Mouse (Mus musculus) midbrain, embryonic 11.5 days (tissue): ENCODE results near the gene Hyal3. TPM values are rescaled to one million over a fixed set of nuclear protein-coding genes. Genes with fewer than 3 reads are reported as not detected.
A peak's percentile ranks its signal among the peaks of the same experiment; 100 is the strongest.

Source experiments
- ATAC-seq: fragments of 200-750 bp; cut with Nextera tagmentation; 2 replicates; pipeline ENCODE4 v1.8.0; 2017; ENCODE audit warnings: moderate TSS enrichment, moderate library complexity; ENCODE audit not compliant: low FRiP score
- DNase-seq: peaks from one replicate; pipeline ENCODE4 v3.0.0; 2015; ENCODE audit warnings: low spot score; ENCODE audit errors: missing footprints
- H3K27ac ChIP-seq: fragments of 300-500 bp; sonication (generic); 2 replicates; pipeline ENCODE4 v1.5.1; 2014; ENCODE audit warnings: low read depth, low read length
- H3K27me3 ChIP-seq: fragments of 300-500 bp; sonication (generic); 2 replicates; pipeline ENCODE4 v1.6.1; 2014; ENCODE audit warnings: mild to moderate bottlenecking, low read length, moderate library complexity, mixed read lengths; ENCODE audit not compliant: control insufficient read depth, insufficient read depth
- H3K36me3 ChIP-seq: fragments of 300-500 bp; sonication (generic); 2 replicates; pipeline ENCODE4 v1.6.1; 2014; ENCODE audit warnings: mild to moderate bottlenecking, low read length, moderate library complexity, mixed read lengths; ENCODE audit not compliant: control insufficient read depth, insufficient read depth
- H3K4me1 ChIP-seq: fragments of 300-500 bp; sonication (generic); 2 replicates; pipeline ENCODE4 v1.6.1; 2014; ENCODE audit warnings: low read length; ENCODE audit not compliant: control insufficient read depth, insufficient read depth
- H3K4me2 ChIP-seq: fragments of 300-500 bp; sonication (generic); 2 replicates; pipeline ENCODE4 v1.6.1; 2014; ENCODE audit warnings: mild to moderate bottlenecking, moderate library complexity
- H3K4me3 ChIP-seq: fragments of 300-500 bp; sonication (generic); 2 replicates; pipeline ENCODE4 v1.5.1; 2014; ENCODE audit warnings: low read depth, low read length
- H3K9ac ChIP-seq: fragments of 300-500 bp; sonication (generic); 2 replicates; pipeline ENCODE4 v1.6.1; 2014; ENCODE audit warnings: low read length
- H3K9me3 ChIP-seq: fragments of 300-500 bp; sonication (generic); 2 replicates; pipeline ENCODE4 v1.6.1; 2016; ENCODE audit warnings: low read length; ENCODE audit not compliant: control insufficient read depth
- WGBS: fragments of 180-500 bp; shearing (Covaris S2); extraction: QIAGEN DNeasy Blood & Tissue Kit; methylation state at CpG from one replicate; pipeline ENCODE4 v1.1.7; 2014; 5-methylcytosine and 5-hydroxymethylcytosine counted together
- polyA plus RNA-seq: library from polyadenylated mRNA; unstranded; fragments of >200 nt; fragmentation: Nextera tagmentation; extraction: Ambion mirVana; gene quantifications from 2 replicates; pipeline ENCODE4 v1.2.1, GENCODE M21; 2014

Gene Hyal3
- polyA plus RNA-seq, 1 experiment from 2014 or later = 0.33 TPM

DNA sequence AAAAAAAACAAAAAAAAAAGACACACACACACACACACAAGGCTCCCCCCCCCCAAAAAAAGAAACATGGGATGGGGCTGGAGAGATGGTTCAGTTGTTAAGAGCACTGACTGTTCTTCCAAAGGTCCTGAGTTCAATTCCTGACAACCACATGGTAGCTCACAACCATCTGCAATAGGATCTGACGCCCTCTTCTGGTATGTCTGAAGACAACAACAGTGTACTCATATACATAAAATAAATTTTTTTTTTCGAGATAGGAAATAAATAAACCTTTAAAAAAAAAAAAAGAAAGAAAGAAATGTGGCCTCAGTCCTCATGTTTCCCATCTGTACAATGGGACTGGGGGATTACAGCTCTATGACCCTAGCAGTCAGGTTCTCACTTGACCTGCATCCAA lies 36.8 kb downstream of the Hyal3 start:
- DNase-seq (no peak), ATAC-seq (no peak)
- no peaks in the 10 kb centered on the region for H3K9me3 ChIP-seq
- H3K4me2 ChIP-seq = no peak overlapping the region
- H3K4me3 ChIP-seq = no peak overlapping the region
- H3K4me1 ChIP-seq = peaks cover 16% of the 10 kb centered on the region
- 85% methylated on average over 2 of the region's 2 CpGs for WGBS
- no peak overlapping the region for H3K27ac ChIP-seq
- H3K9ac ChIP-seq = no peak overlapping the region
- H3K36me3 ChIP-seq = peaks cover 58% of the 10 kb centered on the region
- H3K27me3 ChIP-seq = no peaks in the 10 kb centered on the region

GRCm38 (mm10) chr9:107618098-107618497 lies 37.5 kb downstream of the Hyal3 start:
- no peak for ATAC-seq

GRCm38 (mm10) chr9:107618778-107619545 lies 38.3 kb downstream of the Hyal3 start:
- Histone ChIP-seq H3K9ac (no peak overlapping the region), H3K4me3 (no peak overlapping the region), H3K36me3 (peaks cover 58% of the 10 kb centered on the region), H3K27me3 (no peaks in the 10 kb centered on the region), H3K27ac (no peak overlapping the region), H3K4me1 (peaks cover 13% of the 10 kb centered on the region), H3K9me3 (no peaks in the 10 kb centered on the region), H3K4me2 (no peak overlapping the region)
- ATAC-seq (no peak), DNase-seq (no peak)
- WGBS = 86% methylated on average over 13 of the region's 13 CpGs

More at GRCm38 (mm10) chr9:107618098-107618497, 37.5 kb downstream of the Hyal3 start:
- Histone ChIP-seq H3K9me3 (no peaks in the 10 kb centered on the region), H3K27me3 (no peaks in the 10 kb centered on the region), H3K4me3 (no peak overlapping the region), H3K4me2 (no peak overlapping the region), H3K4me1 (peaks cover 14% of the 10 kb centered on the region), H3K9ac (no peak overlapping the region), H3K36me3 (peaks cover 58% of the 10 kb centered on the region), H3K27ac (no peak overlapping the region)
- 94% methylated on average over 6 of the region's 6 CpGs for WGBS
- DNase-seq = no peak

- Histone ChIP-seq H3K4me2 (no peak overlapping the region), H3K4me3 (no peak overlapping the region), H3K27ac (no peak overlapping the region), H3K27me3 (no peaks in the 10 kb centered on the region), H3K9ac (no peak overlapping the region), H3K4me1 (peaks cover 10% of the 10 kb centered on the region), H3K36me3 (peaks cover 53% of the 10 kb centered on the region), H3K9me3 (no peaks in the 10 kb centered on the region)
- no peak for ATAC-seq
- no peak for DNase-seq
- WGBS = 88% methylated on average over 13 of the region's 13 CpGs
These were observed 38.9 kb downstream of the Hyal3 start for GRCm38 (mm10) chr9:107619546-107619879.

DNA sequence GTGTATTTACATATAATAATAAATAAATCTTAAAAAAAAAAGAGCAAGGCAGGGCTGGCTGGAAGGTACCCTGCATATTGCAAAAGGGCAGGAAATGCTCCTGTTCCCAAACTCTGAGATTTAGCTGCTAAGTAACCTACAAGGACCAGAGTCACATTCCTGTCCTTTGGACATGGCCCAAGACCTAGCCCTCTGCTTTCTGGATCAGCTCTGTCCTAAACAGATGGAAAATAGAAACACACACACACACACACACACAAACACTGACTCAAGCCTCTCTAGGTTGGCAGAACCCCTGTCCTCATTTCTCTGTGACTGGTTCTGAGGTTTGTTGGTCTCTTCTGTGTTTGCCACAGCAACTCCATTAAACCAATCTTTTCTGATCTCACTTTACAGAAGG lies 40.3 kb downstream of the Hyal3 start:
- H3K36me3 ChIP-seq = peaks cover 40% of the 10 kb centered on the region
- no peak overlapping the region for H3K4me2 ChIP-seq
- peaks cover 6% of the 10 kb centered on the region for H3K4me1 ChIP-seq
- no peak overlapping the region for H3K27ac ChIP-seq
- H3K9me3 ChIP-seq = no peaks in the 10 kb centered on the region
- ATAC-seq (no peak), DNase-seq (no peak)
- H3K27me3 ChIP-seq = no peaks in the 10 kb centered on the region
- no peak overlapping the region for H3K9ac ChIP-seq
- H3K4me3 ChIP-seq = no peak overlapping the region

DNA sequence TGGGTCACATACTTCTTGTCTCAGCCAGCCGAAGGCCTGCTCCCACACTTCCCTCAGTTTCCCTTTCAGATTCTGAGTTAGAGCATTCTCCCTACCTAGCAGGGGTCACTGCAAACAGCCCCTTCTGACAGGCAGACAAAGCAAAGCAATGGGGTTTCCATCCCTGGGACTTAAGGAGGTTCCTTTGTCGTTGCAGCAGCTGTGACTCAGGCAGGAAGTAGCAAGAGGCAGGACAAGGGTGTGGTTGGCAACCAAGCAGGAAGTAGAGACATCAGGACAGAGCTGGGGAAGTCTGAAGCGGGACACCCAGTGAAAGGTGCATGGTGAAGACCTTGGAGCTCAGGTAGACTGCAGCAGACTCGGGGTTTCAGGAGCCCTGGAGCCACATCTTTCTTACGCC lies 43.9 kb downstream of the Hyal3 start:
- H3K4me3 ChIP-seq = no peak overlapping the region
- H3K27ac ChIP-seq = no peak overlapping the region
- H3K4me2 ChIP-seq = no peak overlapping the region
- H3K27me3 ChIP-seq = no peaks in the 10 kb centered on the region
- peaks cover 42% of the 10 kb centered on the region for H3K4me1 ChIP-seq
- no peaks in the 10 kb centered on the region for H3K9me3 ChIP-seq
- H3K9ac ChIP-seq = no peak overlapping the region
- peaks cover 9% of the 10 kb centered on the region for H3K36me3 ChIP-seq
- 67% methylated on average over 5 of the region's 5 CpGs for WGBS
- DNase-seq (no peak), ATAC-seq (no peak)

GRCm38 (mm10) chr9:107624951-107625350 lies 44.3 kb downstream of the Hyal3 start:
- DNase-seq (no peak), ATAC-seq (no peak)
- Histone ChIP-seq H3K4me3 (no peak overlapping the region), H3K36me3 (peaks cover 5% of the 10 kb centered on the region), H3K9ac (no peak overlapping the region; the same call in 1 of the 2 replicates), H3K4me2 (no peak overlapping the region), H3K9me3 (no peaks in the 10 kb centered on the region), H3K27me3 (no peaks in the 10 kb centered on the region), H3K27ac (no peak overlapping the region), H3K4me1 (peaks cover 46% of the 10 kb centered on the region)
- WGBS = 80% methylated on average over 3 of the region's 3 CpGs

GRCm38 (mm10) chr9:107625351-107626128 lies 44.9 kb downstream of the Hyal3 start:
- WGBS = 89% methylated on average over 12 of the region's 12 CpGs
- Histone ChIP-seq H3K4me2 (no peak overlapping the region; the same call in 1 of the 2 replicates), H3K27me3 (no peaks in the 10 kb centered on the region), H3K27ac (no peak overlapping the region), H3K9me3 (no peaks in the 10 kb centered on the region), H3K36me3 (peaks cover 2% of the 10 kb centered on the region), H3K9ac (no peak overlapping the region), H3K4me1 (peaks cover 52% of the 10 kb centered on the region), H3K4me3 (no peak overlapping the region)
- DNase-seq (no peak), ATAC-seq (no peak)

GRCm38 (mm10) chr9:107626158-107626843 lies 45.7 kb downstream of the Hyal3 start:
- peaks cover 1% of the 10 kb centered on the region for H3K36me3 ChIP-seq
- ATAC-seq (no peak; the same call in 1 of the 2 replicates), DNase-seq (peak; percentile 84)
- H3K9me3 ChIP-seq = no peaks in the 10 kb centered on the region
- H3K4me2 ChIP-seq = peak overlapping the region; percentile 97
- H3K27me3 ChIP-seq = no peaks in the 10 kb centered on the region
- WGBS = 29% methylated on average over 15 of the region's 15 CpGs
- peak overlapping the region; percentile 13; the same call in 1 of the 2 replicates for H3K4me3 ChIP-seq
- H3K4me1 ChIP-seq = peaks cover 59% of the 10 kb centered on the region
- H3K9ac ChIP-seq = peak overlapping the region; percentile 61
- peak overlapping the region; percentile 100 for H3K27ac ChIP-seq
